Mouse (Mus musculus) liver, embryonic 11.5 days (tissue): ENCODE data around the gene Mcf2. TPM values are rescaled to one million over a fixed set of nuclear protein-coding genes. Genes with fewer than 3 reads are reported as not detected.

Experiments used
- polyA plus RNA-seq: library from polyadenylated mRNA; unstranded; fragments of >200 nt; fragmentation: Nextera tagmentation; extraction: Ambion mirVana; gene quantifications from 2 replicates; pipeline ENCODE4 v1.2.1, GENCODE M21; 2014

Gene Mcf2
- polyA plus RNA-seq, 1 experiment from 2014 or later, result 0.05 TPM

Other genes with a start within 250 kb of the Mcf2 start
- gene F9, start 179.6 kb downstream of the Mcf2 start, polyA plus RNA-seq, result 0.29 and 0.30 TPM in 2 replicates